Mouse (Mus musculus) lung, postnatal 0 days (tissue): Measurements from ENCODE around the gene Ppp2r5d. TPM values are rescaled to one million over a fixed set of nuclear protein-coding genes. Genes with fewer than 3 reads are reported as not detected.

ENCODE experiments used
- ATAC-seq: fragments of 200-750 bp; cut with Nextera tagmentation; 2 replicates; pipeline ENCODE4 v1.8.0; 2017; ENCODE audit warnings: moderate library complexity
- DNase-seq: peaks from one replicate; pipeline ENCODE4 v3.0.0-alpha.2; 2016; ENCODE audit warnings: low spot score
- H3K27ac ChIP-seq: fragments of 300-500 bp; sonication (generic); 2 replicates; pipeline ENCODE4 v1.5.1; 2014; ENCODE audit warnings: antibody characterized with exemption, mild to moderate bottlenecking, low read length, mixed read lengths
- H3K27me3 ChIP-seq: fragments of 300-500 bp; sonication (generic); replicated peaks from 2 replicates; pipeline ENCODE4 v1.6.1; 2014; ENCODE audit warnings: low read length, mixed read lengths; ENCODE audit not compliant: insufficient read depth
- H3K36me3 ChIP-seq: fragments of 300-500 bp; sonication (generic); 2 replicates; pipeline ENCODE4 v1.6.1; 2014; ENCODE audit warnings: low read length, mixed read lengths; ENCODE audit not compliant: insufficient read depth
- H3K4me1 ChIP-seq: fragments of 300-500 bp; sonication (generic); 2 replicates; pipeline ENCODE4 v1.6.1; 2014; ENCODE audit warnings: antibody characterized with exemption, low read depth, low read length, mixed read lengths; ENCODE audit not compliant: insufficient read depth
- H3K4me2 ChIP-seq: fragments of 300-500 bp; sonication (generic); replicated peaks from 2 replicates; pipeline ENCODE4 v1.6.1; 2014; ENCODE audit warnings: low read depth, mild to moderate bottlenecking, low read length, moderate library complexity, mixed read lengths
- H3K4me3 ChIP-seq: fragments of 300-500 bp; sonication (generic); 2 replicates; pipeline ENCODE4 v1.5.1; 2014; ENCODE audit warnings: low read depth, low read length
- H3K9ac ChIP-seq: fragments of 300-500 bp; sonication (generic); replicated peaks from 2 replicates; pipeline ENCODE4 v1.6.1; 2014; ENCODE audit warnings: low read depth, mild to moderate bottlenecking
- H3K9me3 ChIP-seq: fragments of 300-500 bp; sonication (generic); 2 replicates; pipeline ENCODE4 v1.6.1; 2016; ENCODE audit warnings: low read length, mixed read lengths
- CTCF ChIP-seq: IDR thresholded peaks from 2 replicates; pipeline ENCODE4 v1.5.1; 2016; ENCODE audit warnings: antibody characterized with exemption, mild to moderate bottlenecking
- EP300 ChIP-seq: IDR thresholded peaks from 2 replicates; pipeline ENCODE4 v1.6.1; 2016; ENCODE audit warnings: antibody characterized with exemption, mild to moderate bottlenecking, control low read depth
- WGBS: fragments of 180-500 bp; shearing (Covaris S2); extraction: QIAGEN DNeasy Blood & Tissue Kit; methylation state at CpG from one replicate; pipeline ENCODE4 v1.1.7; 2014; 5-methylcytosine and 5-hydroxymethylcytosine counted together
- polyA plus RNA-seq: library from polyadenylated mRNA; unstranded; fragments of >200 nt; fragmentation: Nextera tagmentation; extraction: Ambion mirVana; gene quantifications from 2 replicates; pipeline ENCODE4 v1.2.1, GENCODE M21; 2015

The Ppp2r5d gene
- polyA plus RNA-seq, 1 experiment from 2014 or later = 31.8 TPM

DNA sequence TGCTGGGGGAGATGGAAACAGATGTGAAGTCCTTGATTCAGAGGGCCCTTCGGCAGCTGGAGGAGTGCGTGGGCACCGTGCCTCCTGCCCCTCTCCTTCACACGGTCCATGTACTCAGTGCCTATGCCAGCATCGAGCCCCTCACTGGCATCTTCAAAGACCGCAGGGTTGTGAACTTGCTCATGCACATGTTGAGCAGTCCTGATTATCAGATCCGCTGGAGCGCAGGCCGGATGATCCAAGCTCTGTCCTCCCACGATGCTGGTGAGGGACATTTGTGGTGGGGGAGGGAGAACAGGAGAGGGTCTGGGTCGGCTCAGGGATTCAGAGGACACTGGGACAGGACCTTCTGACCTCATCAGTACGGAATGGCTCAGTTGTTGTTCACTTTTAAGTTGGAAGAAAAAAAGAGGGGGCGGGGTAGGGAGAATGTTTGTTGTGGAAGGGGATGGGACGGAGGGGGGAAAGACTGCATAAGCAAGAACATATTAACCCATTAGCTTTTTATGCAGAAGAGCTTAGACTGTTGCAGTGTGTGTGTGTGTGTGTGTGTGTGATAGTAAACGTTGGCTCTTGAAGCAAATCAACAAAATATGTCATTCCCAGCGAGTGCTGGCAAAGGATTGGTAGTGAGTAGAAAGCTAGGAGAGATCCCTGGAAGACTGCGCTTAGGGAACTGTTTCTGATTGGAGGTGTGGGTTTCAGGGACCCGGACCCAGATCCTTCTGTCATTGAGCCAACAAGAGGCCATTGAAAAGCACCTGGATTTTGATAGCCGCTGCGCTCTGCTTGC lies 53.0 kb downstream of the Ppp2r5d start:
- DNase-seq = peak; percentile 27
- peak overlapping the region; percentile 92 for H3K4me2 ChIP-seq
- peaks cover 13% of the 10 kb centered on the region; the same call in 1 of the 2 replicates for H3K36me3 ChIP-seq
- TF ChIP-seq CTCF (no peak), EP300 (no peak)
- no peak for ATAC-seq
- H3K27me3 ChIP-seq = no peaks in the 10 kb centered on the region
- H3K27ac ChIP-seq = peak overlapping the region; percentile 94; the same call in 1 of the 2 replicates
- peaks cover 18% of the 10 kb centered on the region; the same call in 1 of the 2 replicates for H3K4me1 ChIP-seq
- H3K4me3 ChIP-seq = peak overlapping the region; percentile 67; the same call in 1 of the 2 replicates
- peak overlapping the region; percentile 78; the same call in 1 of the 2 replicates for H3K9ac ChIP-seq
- WGBS = 59% methylated on average over 20 of the region's 20 CpGs
- no peaks in the 10 kb centered on the region for H3K9me3 ChIP-seq

DNA sequence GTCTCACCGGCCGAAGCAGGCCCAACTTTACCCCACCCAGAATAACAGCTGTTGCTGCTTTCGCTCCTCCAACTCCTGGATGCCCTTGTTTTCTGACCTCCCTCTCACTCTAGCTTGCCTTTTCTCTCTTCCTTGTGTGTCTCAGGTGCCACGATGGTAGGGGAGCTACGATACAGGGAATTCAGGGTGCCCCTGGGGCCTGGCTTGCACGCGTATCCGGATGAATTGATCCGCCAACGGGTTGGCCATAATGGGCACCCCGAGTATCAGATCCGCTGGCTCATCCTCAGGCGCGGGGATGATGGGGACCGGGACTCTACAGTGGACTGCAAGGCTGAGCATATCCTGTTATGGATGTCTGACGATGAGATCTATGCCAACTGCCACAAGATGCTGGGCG lies 53.6 kb downstream of the Ppp2r5d start:
- DNase-seq = no peak

DNA sequence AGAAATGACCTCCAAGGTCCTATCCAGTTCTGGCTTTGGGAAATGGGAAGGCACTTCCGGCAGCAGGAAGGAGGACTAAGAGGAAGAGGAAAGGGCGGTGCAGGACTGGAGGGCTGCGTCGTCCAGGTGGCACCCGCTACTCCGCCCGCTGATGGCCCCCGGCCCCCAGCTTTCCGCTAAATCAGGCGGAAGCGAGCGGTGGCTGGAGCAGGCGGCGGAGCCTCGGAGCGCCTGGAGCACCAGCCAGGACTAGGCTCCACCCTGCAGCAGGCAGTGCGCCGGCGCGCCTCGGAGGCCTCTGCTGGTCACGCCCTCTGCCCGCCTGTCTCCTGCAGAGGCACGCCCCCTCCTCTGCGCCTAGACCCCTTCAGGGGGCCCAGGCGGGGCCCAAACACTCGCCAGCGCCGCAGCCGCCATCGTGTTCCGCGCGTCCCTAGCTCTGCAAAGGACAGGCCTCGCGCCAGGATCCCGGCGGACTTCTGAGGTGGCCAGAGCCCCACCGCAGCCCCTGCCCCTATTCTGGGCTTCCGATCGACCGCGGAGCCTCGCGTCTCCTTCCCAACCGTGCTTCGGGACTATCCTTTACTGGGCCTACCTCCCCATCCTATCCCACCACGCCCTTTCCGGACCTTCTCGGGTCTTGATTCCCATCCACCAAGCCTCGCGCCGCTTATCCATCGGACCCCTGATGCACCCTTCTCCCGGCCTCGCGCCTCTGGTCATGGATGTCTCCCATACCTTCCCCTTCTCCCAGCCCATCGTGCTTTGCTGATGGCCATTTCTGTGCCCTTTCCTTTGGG lies 54.5 kb downstream of the Ppp2r5d start, which contains the start of gene Cul7:
TSS of gene Cul7 (plus strand) at position 106 of the 800 bp plus-strand sequence.
- TF ChIP-seq EP300 (peak; percentile 80), CTCF (peak; percentile 22)
- Histone ChIP-seq H3K27ac (peak within 1 kb of the TSS; percentile 94), H3K9me3 (no peaks in the 10 kb centered on the region), H3K4me1 (peaks cover 23% of the 10 kb centered on the region), H3K27me3 (no peaks in the 10 kb centered on the region), H3K9ac (peak within 1 kb of the TSS; percentile 78), H3K36me3 (0 out of 2 replicates have a peak, but pooled peaks cover 3% of the 10 kb centered on the region), H3K4me2 (peak within 1 kb of the TSS; percentile 92), H3K4me3 (peak within 1 kb of the TSS; percentile 67)
- DNase-seq (peak; percentile 99), ATAC-seq (peak; percentile 90)
- WGBS = under 1% methylated on average over 55 of the region's 58 CpGs

More for the DNA sequence above, 53.6 kb downstream of the Ppp2r5d start:
- peaks cover 11% of the 10 kb centered on the region; the same call in 1 of the 2 replicates for H3K36me3 ChIP-seq
- H3K9ac ChIP-seq = peak overlapping the region; percentile 78
- TF ChIP-seq CTCF (no peak), EP300 (no peak)
- H3K4me3 ChIP-seq = peak overlapping the region; percentile 67
- no peak for ATAC-seq
- H3K4me1 ChIP-seq = peaks cover 23% of the 10 kb centered on the region
- 61% methylated on average over 17 of the region's 17 CpGs for WGBS
- H3K9me3 ChIP-seq = no peaks in the 10 kb centered on the region
- H3K4me2 ChIP-seq = peak overlapping the region; percentile 92
- H3K27me3 ChIP-seq = no peaks in the 10 kb centered on the region
- H3K27ac ChIP-seq = peak overlapping the region; percentile 94

DNA sequence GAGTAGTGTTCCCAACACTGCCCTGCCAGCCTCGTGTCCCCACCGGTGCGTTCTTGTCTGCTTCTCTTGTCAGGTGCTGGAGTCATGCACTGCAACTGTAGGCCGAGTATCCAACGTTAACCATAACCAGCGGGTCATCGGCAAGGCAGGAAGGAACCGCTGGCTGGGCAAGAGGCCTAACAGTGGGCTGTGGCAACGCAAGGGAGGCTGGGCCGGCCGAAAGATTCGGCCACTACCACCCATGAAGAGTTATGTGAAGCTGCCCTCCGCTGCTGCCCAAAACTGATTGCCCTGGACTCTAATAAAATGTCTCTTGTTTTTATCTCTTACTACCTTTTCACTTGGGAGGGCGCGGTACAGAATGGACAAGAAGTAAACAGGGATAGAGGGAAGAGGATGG lies 55.1 kb downstream of the Ppp2r5d start:
- H3K4me2 ChIP-seq = peak overlapping the region; percentile 92
- 21% methylated on average over 15 of the region's 15 CpGs for WGBS

DNA sequence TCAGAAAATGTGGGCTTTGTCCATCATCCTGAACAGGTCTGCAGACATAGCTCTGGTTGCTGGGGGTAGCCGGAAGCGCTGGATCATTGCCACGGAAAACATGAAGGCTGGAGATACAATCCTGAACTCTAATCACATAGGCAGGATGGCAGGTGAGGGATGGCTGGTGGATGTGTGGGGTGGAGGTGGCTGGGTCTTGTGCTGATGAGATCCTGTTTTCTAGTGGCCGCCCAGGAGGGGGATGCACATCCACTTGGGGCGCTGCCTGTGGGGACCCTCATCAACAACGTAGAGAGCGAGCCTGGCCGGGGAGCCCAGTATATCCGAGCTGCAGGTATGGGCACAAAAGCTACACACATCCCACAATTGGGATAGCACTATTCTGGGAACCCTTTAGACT lies 56.5 kb downstream of the Ppp2r5d start:
- no peak for DNase-seq
- H3K9ac ChIP-seq = no peak overlapping the region
- no peak overlapping the region for H3K27ac ChIP-seq
- TF ChIP-seq CTCF (no peak), EP300 (no peak)
- no peak overlapping the region for H3K4me3 ChIP-seq
- H3K4me2 ChIP-seq = no peak overlapping the region
- 79% methylated on average over 9 of the region's 9 CpGs for WGBS
- H3K9me3 ChIP-seq = no peaks in the 10 kb centered on the region
- no peaks in the 10 kb centered on the region for H3K27me3 ChIP-seq
- H3K36me3 ChIP-seq = no peaks in the 10 kb centered on the region
- peaks cover 32% of the 10 kb centered on the region for H3K4me1 ChIP-seq
- no peak for ATAC-seq

More for the DNA sequence above, 55.1 kb downstream of the Ppp2r5d start:
- H3K9me3 ChIP-seq = no peaks in the 10 kb centered on the region
- ATAC-seq (no peak), DNase-seq (no peak)
- peak overlapping the region; percentile 67 for H3K4me3 ChIP-seq
- TF ChIP-seq EP300 (no peak), CTCF (no peak)
- H3K9ac ChIP-seq = 0 out of 2 replicates have a peak overlapping the region, but pooled peaks have one; percentile 8
- peak overlapping the region; percentile 94 for H3K27ac ChIP-seq
- H3K4me1 ChIP-seq = peaks cover 24% of the 10 kb centered on the region
- H3K27me3 ChIP-seq = no peaks in the 10 kb centered on the region
- 0 out of 2 replicates have a peak, but pooled peaks cover 3% of the 10 kb centered on the region for H3K36me3 ChIP-seq

DNA sequence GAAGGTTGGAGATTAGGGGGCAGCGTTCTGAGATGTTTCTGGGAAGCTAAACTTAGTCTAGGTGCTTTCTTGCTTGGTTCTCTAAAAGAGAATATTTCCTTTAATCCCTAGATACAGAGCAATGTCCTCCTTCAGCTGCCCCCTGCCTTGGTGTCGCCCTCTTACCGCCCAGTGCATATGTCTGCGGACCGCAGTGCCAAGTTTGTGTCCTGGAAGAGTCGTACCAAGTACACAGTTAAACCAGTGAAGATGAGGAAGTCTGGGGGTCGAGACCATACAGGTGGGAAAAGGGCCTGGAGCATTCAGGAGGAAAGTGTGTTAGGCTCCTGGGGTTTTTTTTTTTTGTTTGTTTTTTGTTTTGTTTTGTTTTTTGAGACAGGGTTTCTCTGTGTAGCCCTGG lies 57.6 kb downstream of the Ppp2r5d start:
- 85% methylated on average over 7 of the region's 7 CpGs for WGBS
- no peak for ATAC-seq

More for the DNA sequence above, 57.6 kb downstream of the Ppp2r5d start:
- Histone ChIP-seq H3K4me3 (no peak overlapping the region), H3K27ac (no peak overlapping the region), H3K36me3 (0 out of 2 replicates have a peak, but pooled peaks cover 1% of the 10 kb centered on the region), H3K27me3 (no peaks in the 10 kb centered on the region), H3K9ac (no peak overlapping the region), H3K4me2 (no peak overlapping the region), H3K4me1 (peaks cover 32% of the 10 kb centered on the region), H3K9me3 (no peaks in the 10 kb centered on the region)
- no peak for DNase-seq
- TF ChIP-seq CTCF (no peak), EP300 (no peak)
